Mouse (Mus musculus) stomach, embryonic 14.5 days (tissue): ENCODE measurements at regions not wholly inside any gene's neighbourhood (a gene's known extent, or its start where the extent isn't known, plus 50 kb on each side); places are given as distances from the start of the nearest gene placed in this dataset.
"Not testable (repeated sequence)": the region's sequence is repeated elsewhere in the genome, so short reads cannot be mapped to it uniquely, and the experiment has no call there.

Source experiments
- ATAC-seq: fragments of 200-750 bp; cut with Nextera tagmentation; 2 replicates; pipeline ENCODE4 v1.8.0; 2017; ENCODE audit warnings: low read depth, moderate TSS enrichment; ENCODE audit not compliant: insufficient number of reproducible peaks, insufficient read depth, low FRiP score
- H3K27ac ChIP-seq: fragments of 300-500 bp; sonication (generic); 2 replicates; pipeline ENCODE4 v1.5.1; 2014; ENCODE audit warnings: mild to moderate bottlenecking, low read length, moderate library complexity, mixed read lengths
- H3K27me3 ChIP-seq: fragments of 300-500 bp; sonication (generic); 2 replicates; pipeline ENCODE4 v1.6.1; 2014; ENCODE audit warnings: low read length, control low read depth, mixed read lengths; ENCODE audit not compliant: control insufficient read depth, insufficient read depth
- H3K36me3 ChIP-seq: fragments of 300-500 bp; sonication (generic); 2 replicates; pipeline ENCODE4 v1.6.1; 2014; ENCODE audit warnings: mild to moderate bottlenecking, control low read depth, low read length, moderate library complexity, mixed read lengths; ENCODE audit not compliant: control insufficient read depth, insufficient read depth
- H3K4me1 ChIP-seq: fragments of 300-500 bp; sonication (generic); 2 replicates; pipeline ENCODE4 v1.6.1; 2014; ENCODE audit warnings: low read length, control low read depth, mixed read lengths; ENCODE audit not compliant: control insufficient read depth, insufficient read depth
- H3K4me2 ChIP-seq: fragments of 300-500 bp; sonication (generic); replicated peaks from 2 replicates; pipeline ENCODE4 v1.6.1; 2014; ENCODE audit warnings: low read depth, low read length, control low read depth
- H3K4me3 ChIP-seq: fragments of 300-500 bp; sonication (generic); 2 replicates; pipeline ENCODE4 v1.5.1; 2014; ENCODE audit warnings: low read depth, low read length, control low read depth
- H3K9ac ChIP-seq: fragments of 300-500 bp; sonication (generic); replicated peaks from 2 replicates; pipeline ENCODE4 v1.6.1; 2014; ENCODE audit warnings: low read depth, mild to moderate bottlenecking, control low read depth, low read length, moderate library complexity, mixed read lengths
- H3K9me3 ChIP-seq: fragments of 300-500 bp; sonication (generic); 2 replicates; pipeline ENCODE4 v1.6.1; 2016; ENCODE audit warnings: low read depth, low read length, control low read depth; ENCODE audit not compliant: control insufficient read depth
- WGBS: fragments of 180-500 bp; shearing (Covaris S2); extraction: QIAGEN DNeasy Blood & Tissue Kit; methylation state at CpG from one replicate; pipeline ENCODE4 v1.1.7; 2014; 5-methylcytosine and 5-hydroxymethylcytosine counted together

- H3K9ac ChIP-seq = no peak overlapping the region
- ATAC-seq = no peak
- no peaks in the 10 kb centered on the region for H3K27me3 ChIP-seq
- H3K4me3 ChIP-seq = no peak overlapping the region
- no peaks in the 10 kb centered on the region for H3K9me3 ChIP-seq
- H3K36me3 ChIP-seq = no peaks in the 10 kb centered on the region
- no peaks in the 10 kb centered on the region for H3K4me1 ChIP-seq
- H3K4me2 ChIP-seq = no peak overlapping the region
- no peak overlapping the region for H3K27ac ChIP-seq
- 74% methylated on average over 2 of the region's 2 CpGs for WGBS
Observed at GRCm38 (mm10) chr11:24317989-24318735, 240.3 kb downstream of the Bcl11a start.

GRCm38 (mm10) chr11:24319222-24319621 is 241.4 kb downstream of the Bcl11a start:
- 86% methylated on average over 3 of the region's 3 CpGs for WGBS
- ATAC-seq = no peak
- Histone ChIP-seq H3K9me3 (no peaks in the 10 kb centered on the region), H3K36me3 (no peaks in the 10 kb centered on the region), H3K27me3 (no peaks in the 10 kb centered on the region), H3K9ac (no peak overlapping the region), H3K4me3 (no peak overlapping the region), H3K4me2 (no peak overlapping the region), H3K4me1 (no peaks in the 10 kb centered on the region), H3K27ac (no peak overlapping the region)

- H3K27me3 ChIP-seq, H3K27ac ChIP-seq, H3K36me3 ChIP-seq, ATAC-seq, H3K9me3 ChIP-seq, H3K9ac ChIP-seq, H3K4me1 ChIP-seq, H3K4me3 ChIP-seq, H3K4me2 ChIP-seq: not testable (repeated sequence)
- 83% methylated on average over 5 of the region's 5 CpGs for WGBS
Observed at GRCm38 (mm10) chr11:24322412-24322811, 244.6 kb downstream of the Bcl11a start.

- Histone ChIP-seq H3K9me3 (no peaks in the 10 kb centered on the region), H3K4me1 (no peaks in the 10 kb centered on the region), H3K27me3 (no peaks in the 10 kb centered on the region), H3K27ac (no peak overlapping the region), H3K4me2 (no peak overlapping the region), H3K36me3 (no peaks in the 10 kb centered on the region), H3K4me3 (no peak overlapping the region), H3K9ac (no peak overlapping the region)
- whole genome bisulfite sequencing = 54% methylated on average over 4 of the region's 4 CpGs
- no peak for ATAC-seq
Observed at GRCm38 (mm10) chr11:24328481-24328880, 250.6 kb downstream of the Bcl11a start.

GRCm38 (mm10) chr11:24330366-24331124 is 252.7 kb downstream of the Bcl11a start:
- Histone ChIP-seq H3K36me3 (no peaks in the 10 kb centered on the region), H3K4me1 (no peaks in the 10 kb centered on the region), H3K27ac (no peak overlapping the region), H3K9ac (no peak overlapping the region), H3K27me3 (no peaks in the 10 kb centered on the region), H3K4me3 (no peak overlapping the region), H3K9me3 (no peaks in the 10 kb centered on the region), H3K4me2 (no peak overlapping the region)
- 75% methylated on average over 10 of the region's 10 CpGs for WGBS
- ATAC-seq = no peak

- Histone ChIP-seq H3K9me3 (no peaks in the 10 kb centered on the region), H3K4me2 (no peak overlapping the region), H3K36me3 (no peaks in the 10 kb centered on the region), H3K4me3 (no peak overlapping the region), H3K27me3 (no peaks in the 10 kb centered on the region), H3K9ac (no peak overlapping the region), H3K4me1 (no peaks in the 10 kb centered on the region), H3K27ac (no peak overlapping the region)
- WGBS = 87% methylated on average over 3 of the region's 3 CpGs
- no peak for ATAC-seq
Observed at GRCm38 (mm10) chr11:24332241-24332640, 254.4 kb downstream of the Bcl11a start.

- no peak overlapping the region for H3K4me2 ChIP-seq
- no peaks in the 10 kb centered on the region for H3K36me3 ChIP-seq
- H3K4me3 ChIP-seq = no peak overlapping the region
- no peak overlapping the region for H3K9ac ChIP-seq
- no peaks in the 10 kb centered on the region for H3K9me3 ChIP-seq
- no peak overlapping the region for H3K27ac ChIP-seq
- no peak for ATAC-seq
- H3K4me1 ChIP-seq = no peaks in the 10 kb centered on the region
- no peaks in the 10 kb centered on the region for H3K27me3 ChIP-seq
- 81% methylated on average over 6 of the region's 6 CpGs for WGBS
Observed at GRCm38 (mm10) chr11:24333111-24333510, 255.3 kb downstream of the Bcl11a start.

- Histone ChIP-seq H3K9ac (no peak overlapping the region), H3K4me3 (no peak overlapping the region), H3K27me3 (no peaks in the 10 kb centered on the region), H3K4me2 (no peak overlapping the region), H3K36me3 (no peaks in the 10 kb centered on the region), H3K4me1 (no peaks in the 10 kb centered on the region), H3K27ac (no peak overlapping the region), H3K9me3 (no peaks in the 10 kb centered on the region)
- WGBS = 86% methylated on average over 4 of the region's 4 CpGs
- no peak for ATAC-seq
Observed at GRCm38 (mm10) chr11:24335256-24335655, 257.4 kb downstream of the Bcl11a start.
